Comparison of ENCODE assay signal across 9 mouse cellular contexts in the genomic region with DNA sequence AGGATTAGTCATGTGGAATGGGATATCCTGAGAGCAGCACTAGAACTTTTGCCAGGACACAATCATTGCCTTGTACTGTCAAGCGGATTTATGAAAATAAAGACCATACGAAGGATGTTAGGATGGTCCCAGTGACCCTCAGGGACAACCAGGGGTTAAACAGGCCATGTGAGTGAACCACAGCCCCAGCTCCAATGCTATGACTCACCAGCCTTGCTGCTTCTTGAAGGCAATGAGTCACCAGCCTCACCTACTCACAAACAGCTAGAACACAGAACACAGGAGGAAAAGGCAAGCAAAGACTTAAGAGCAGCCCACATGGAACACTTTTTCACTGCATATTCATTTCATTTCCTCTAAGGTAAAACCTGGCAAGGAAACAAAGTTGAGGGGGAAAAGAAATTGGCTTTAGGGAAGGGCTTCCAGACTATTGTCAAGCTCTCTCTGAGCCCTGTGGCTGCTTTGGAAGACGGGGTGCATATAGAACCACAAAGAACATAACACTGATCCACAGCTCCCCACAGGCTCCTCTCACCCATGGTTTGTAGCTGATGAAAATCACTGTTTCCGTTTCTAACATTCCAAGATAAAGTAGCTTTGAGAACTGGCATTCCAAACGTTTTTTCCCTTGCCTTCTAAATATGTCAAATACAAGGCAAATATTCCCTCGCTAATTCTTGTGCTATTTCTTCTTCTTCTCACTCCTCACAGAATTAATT. TPM values are rescaled to one million over a fixed set of nuclear protein-coding genes. Genes with fewer than 3 reads are reported as not detected.
DNase-seq lines count a peak whose midpoint lies in the region; ATAC-seq and TF ChIP-seq lines count a peak whose summit lies in the region.
"Had no signal": no experiment of that assay in that cellular context is flagged by ENCODE, and none has a peak within 500 bp of the region (broad histone marks: within the 10 kb centered on the region; RNA-seq: fewer than 3 reads in every experiment).

No protein-coding gene starts in this region.

- H3K27ac ChIP-seq in heart, embryonic 14.5 days (replicated peaks in 1 of 2; ENCODE audit: control insufficient read depth in 1 of 2, insufficient read depth in 1 of 2, low read depth in 2 of 2, low read length in 2 of 2), result peak overlapping the region; percentile 39 to 46; a peak in 3 of 4 replicates
- H3K27ac ChIP-seq in bone marrow macrophage, adult 2 months (ENCODE audit: insufficient read depth, low read depth, low read length), result peak overlapping the region; percentile 35
- H3K27ac ChIP-seq in midbrain, embryonic 11.5 days (ENCODE audit: low read depth, low read length), result no peak overlapping the region
- H3K27ac ChIP-seq: liver, embryonic 14.5 days had no signal

- intact Hi-C loops in heart, postnatal 25 days (cut with DNase I), result no loop called here

- no peak overlapping the region for H3K4me2 ChIP-seq in heart, embryonic 14.5 days (ENCODE audit: low read length)
- H3K4me2 ChIP-seq in midbrain, embryonic 11.5 days, result no peak overlapping the region

- no peak for TF ChIP-seq POLR2A in bone marrow macrophage, adult 2 months (IDR thresholded peaks at IDR 0.05; ENCODE audit: borderline replicate concordance, low read depth, low read length)

- 0 out of 2 replicates have a peak, but pooled peaks cover 2% of the 10 kb centered on the region for H3K9me3 ChIP-seq in heart, embryonic 14.5 days (ENCODE audit: control insufficient read depth, low read length)
- H3K9me3 ChIP-seq in midbrain, embryonic 11.5 days (ENCODE audit: control insufficient read depth, low read length), result no peaks in the 10 kb centered on the region

- 42% methylated on average over 6 of the region's 6 CpGs for WGBS in heart, embryonic 14.5 days
- 80% methylated on average over 6 of the region's 6 CpGs for WGBS in midbrain, embryonic 11.5 days

- H3K4me1 ChIP-seq in heart, embryonic 14.5 days (ENCODE audit: control insufficient read depth in 2 of 2, insufficient read depth in 2 of 2, low read length in 2 of 2), result peaks cover 0 to 2% of the 10 kb centered on the region in 2 experiments; a peak in 1 of 4 replicates
- peaks cover 17% of the 10 kb centered on the region for H3K4me1 ChIP-seq in bone marrow macrophage, adult 2 months (ENCODE audit: control insufficient read depth, insufficient read depth, low read length)
- H3K4me1 ChIP-seq in midbrain, embryonic 11.5 days (ENCODE audit: control insufficient read depth, insufficient read depth, low read length), result no peaks in the 10 kb centered on the region

- H3K4me3 ChIP-seq in heart, embryonic 14.5 days (ENCODE audit: control insufficient read depth in 1 of 2, insufficient read depth in 1 of 2, low read depth in 1 of 2, low read length in 2 of 2), result no peak overlapping the region
- H3K4me3 ChIP-seq in bone marrow macrophage, adult 2 months (ENCODE audit: insufficient read depth, low read length), result no peak overlapping the region
- no peak overlapping the region for H3K4me3 ChIP-seq in midbrain, embryonic 11.5 days (ENCODE audit: low read depth, low read length)

- H3K36me3 ChIP-seq in heart, embryonic 14.5 days (ENCODE audit: control insufficient read depth, insufficient read depth, low read length), result no peaks in the 10 kb centered on the region
- H3K36me3 ChIP-seq in midbrain, embryonic 11.5 days (ENCODE audit: control insufficient read depth, insufficient read depth, low read length), result no peaks in the 10 kb centered on the region

- H3K9ac ChIP-seq in heart, embryonic 14.5 days (ENCODE audit: low read length), result no peak overlapping the region
- H3K9ac ChIP-seq in midbrain, embryonic 11.5 days (ENCODE audit: low read length), result no peak overlapping the region
- H3K9ac ChIP-seq: liver, embryonic 14.5 days had no signal

- no peaks in the 10 kb centered on the region for H3K27me3 ChIP-seq in heart, embryonic 14.5 days (ENCODE audit: control insufficient read depth, insufficient read depth, low read length)
- H3K27me3 ChIP-seq in midbrain, embryonic 11.5 days (ENCODE audit: control insufficient read depth, insufficient read depth, low read length), result no peaks in the 10 kb centered on the region

- TF ChIP-seq CTCF in bone marrow macrophage, adult 2 months (IDR thresholded peaks at IDR 0.05; ENCODE audit: low read depth, low read length), result no peak

- no peak for DNase-seq in heart, postnatal 25 days (ENCODE audit: low spot score)
- DNase-seq in 3T3-L1 (ENCODE audit: low read depth, low spot score), result peak; percentile 99
- DNase-seq in lung, postnatal 10 days, result peak; percentile 6
- DNase-seq in midbrain, embryonic 11.5 days (ENCODE audit: low spot score, missing footprints), result no peak
- DNase-seq in spleen, adult 18-20 months, result no peak

- no peak for ATAC-seq in heart, embryonic 14.5 days (ENCODE audit: insufficient number of reproducible peaks, insufficient read depth, low FRiP score, low read depth)
- no peak for ATAC-seq in CD4-positive, CD25-positive, alpha-beta regulatory T cell, adult 4 months
- ATAC-seq in midbrain, embryonic 11.5 days (ENCODE audit: low FRiP score), result no peak

RNA-seq across cellular contexts. Expression of a gene that starts 3.0 kb away (rescaled TPM):
- polyA plus RNA-seq in heart, embryonic 14.5 days (2014; fragmentation: Nextera tagmentation; extraction: Ambion mirVana), result 30.0 and 31.1 TPM in 2 replicates
- total RNA-seq in heart, postnatal 25 days (2021), result 10 to 100 TPM; 21.4 to 25.4 TPM
- 527 and 594 TPM in 2 replicates for polyA plus RNA-seq in bone marrow macrophage, adult 2 months (2012; ENCODE audit: insufficient read depth, insufficient read length, missing spikeins)
- polyA plus RNA-seq in CD4-positive, CD25-positive, alpha-beta regulatory T cell, adult 4 months (2017; shearing (Covaris generic)), result 10 to 100 TPM; 11.3 to 19.6 TPM
- polyA plus RNA-seq in midbrain, embryonic 11.5 days (2014; fragmentation: Nextera tagmentation; extraction: Ambion mirVana), result 2.6 and 3.7 TPM in 2 replicates

Comparison
In these comparisons a context has a peak if more than half of its experiments do, and no peak if none do; other contexts are left out.
1. DNase-seq: peak in 3T3-L1 (single experiment) and lung, postnatal 10 days (single experiment); none in heart, postnatal 25 days (single experiment), midbrain, embryonic 11.5 days (single experiment) and spleen, adult 18-20 months (0 of 2).
2. RNA of a gene that starts 3.0 kb away (polyA plus RNA-seq): 527 to 594 TPM in bone marrow macrophage, adult 2 months; 30.0 to 31.1 TPM in heart, embryonic 14.5 days, 11.3 to 19.6 TPM in CD4-positive, CD25-positive, alpha-beta regulatory T cell, adult 4 months and 2.6 to 3.7 TPM in midbrain, embryonic 11.5 days; every median in the first group is over 10 times any median in the second.